Mouse (Mus musculus): Measurements from ENCODE around the gene Hspb11.

GRCm38 (mm10) chr4:107246040-107246439, 7.4 kb upstream of the Hspb11 start:
- TF ChIP-seq GATA1 (IDR thresholded peaks at IDR 0.05; ENCODE audit: borderline replicate concordance, low read length) (no peak), FLI1 (IDR thresholded peaks at IDR 0.05; ENCODE audit: low read length) (no peak)

All from megakaryocyte, embryonic 14.5 days (primary cell).